Mouse (Mus musculus) cerebellum, adult 9-11 months (tissue): ENCODE measurements around the gene Usp12.
A peak's percentile ranks its signal among the peaks of the same experiment; 100 is the strongest.
"Not testable (repeated sequence)": the region's sequence is repeated elsewhere in the genome, so short reads cannot be mapped to it uniquely, and the experiment has no call there.

Experiments
- DNase-seq: peaks from one replicate; pipeline ENCODE4 v3.0.0; 2022

The Usp12 gene

GRCm38 (mm10) chr5:146736348-146736747, 58.5 kb downstream of the Usp12 start:
- no peak for DNase-seq

- not testable (repeated sequence) for DNase-seq
Measured at GRCm38 (mm10) chr5:146735054-146735453, 59.8 kb downstream of the Usp12 start.

- no peak for DNase-seq
Measured at GRCm38 (mm10) chr5:146733888-146734640, 60.7 kb downstream of the Usp12 start.

GRCm38 (mm10) chr5:146733372-146733771, 61.4 kb downstream of the Usp12 start:
- DNase-seq, result no peak

GRCm38 (mm10) chr5:146727006-146727405, 67.8 kb downstream of the Usp12 start:
- no peak for DNase-seq

GRCm38 (mm10) chr5:146724956-146725355, 69.8 kb downstream of the Usp12 start:
- DNase-seq, result no peak

- DNase-seq, result no peak
Measured at GRCm38 (mm10) chr5:146723452-146723851, 71.4 kb downstream of the Usp12 start.

GRCm38 (mm10) chr5:146722226-146722625, 72.6 kb downstream of the Usp12 start:
- DNase-seq, result peak; percentile 71

- DNase-seq, result no peak
Measured at GRCm38 (mm10) chr5:146719584-146720356, 75.0 kb downstream of the Usp12 start.

GRCm38 (mm10) chr5:146713836-146714235, 81.0 kb downstream of the Usp12 start:
- no peak for DNase-seq

- DNase-seq, result peak; percentile 46
Measured at GRCm38 (mm10) chr5:146713088-146713487, 81.7 kb downstream of the Usp12 start.

- DNase-seq, result no peak
Measured at GRCm38 (mm10) chr5:146712282-146712918, 82.4 kb downstream of the Usp12 start.

- DNase-seq, result no peak
Measured at GRCm38 (mm10) chr5:146709361-146709760, 85.4 kb downstream of the Usp12 start.

GRCm38 (mm10) chr5:146705815-146706408, 88.9 kb downstream of the Usp12 start:
- peak; percentile 69 for DNase-seq

GRCm38 (mm10) chr5:146705411-146705810, 89.4 kb downstream of the Usp12 start:
- DNase-seq, result no peak

- no peak for DNase-seq
Measured at GRCm38 (mm10) chr5:146704241-146704640, 90.6 kb downstream of the Usp12 start.

GRCm38 (mm10) chr5:146703710-146704121, 91.1 kb downstream of the Usp12 start:
- no peak for DNase-seq

GRCm38 (mm10) chr5:146700099-146700498, 94.7 kb downstream of the Usp12 start:
- DNase-seq, result no peak

- no peak for DNase-seq
Measured at GRCm38 (mm10) chr5:146699433-146700019, 95.3 kb downstream of the Usp12 start.

- no peak for DNase-seq
Measured at GRCm38 (mm10) chr5:146695543-146695942, 99.3 kb downstream of the Usp12 start.

GRCm38 (mm10) chr5:146692976-146693361, 101.8 kb downstream of the Usp12 start:
- no peak for DNase-seq

- no peak for DNase-seq
Measured at GRCm38 (mm10) chr5:146692361-146692975, 102.3 kb downstream of the Usp12 start.
